Comparison of ENCODE assay signal across 8 mouse cellular contexts in genomic region chrX:151521786-151522522, GRCm38 (mm10). TPM values are rescaled to one million over a fixed set of nuclear protein-coding genes. Genes with fewer than 3 reads are reported as not detected.
DNase-seq lines count a peak whose midpoint lies in the region; ATAC-seq and TF ChIP-seq lines count a peak whose summit lies in the region.

No protein-coding gene starts in this region.

- peak overlapping the region; percentile 82 for H3K4me2 ChIP-seq in liver, postnatal 0 days (ENCODE audit: low read depth, low read length)
- peak overlapping the region; percentile 70 for H3K4me2 ChIP-seq in neural tube, embryonic 13.5 days

- no peak for TF ChIP-seq EP300 in liver, postnatal 0 days (IDR thresholded peaks at IDR 0.05; ENCODE audit: low read depth)

- WGBS in liver, postnatal 0 days (ENCODE audit: insufficient replicate concordance), result 23% methylated on average over 24 of the region's 25 CpGs
- 20% methylated on average over 25 of the region's 25 CpGs for WGBS in neural tube, embryonic 13.5 days

- peaks cover 5% of the 10 kb centered on the region; the same call in 1 of the 2 replicates for H3K36me3 ChIP-seq in liver, postnatal 0 days (replicated peaks; ENCODE audit: insufficient read depth, low read length)
- H3K36me3 ChIP-seq in neural tube, embryonic 13.5 days, result no peaks in the 10 kb centered on the region

- H3K27ac ChIP-seq in liver, postnatal 0 days (ENCODE audit: low read depth), result peak overlapping the region; percentile 51; the same call in 1 of the 2 replicates
- peak overlapping the region; percentile 97 for H3K27ac ChIP-seq in neural tube, embryonic 13.5 days (replicated peaks)

- H3K27me3 ChIP-seq in liver, postnatal 0 days (ENCODE audit: insufficient read depth, low read length), result no peaks in the 10 kb centered on the region
- no peaks in the 10 kb centered on the region for H3K27me3 ChIP-seq in neural tube, embryonic 13.5 days

- H3K9ac ChIP-seq in liver, postnatal 0 days (replicated peaks), result peak overlapping the region; percentile 85
- peak overlapping the region; percentile 82 for H3K9ac ChIP-seq in neural tube, embryonic 13.5 days

- H3K9me3 ChIP-seq in liver, postnatal 0 days (ENCODE audit: low read length), result no peaks in the 10 kb centered on the region
- no peaks in the 10 kb centered on the region for H3K9me3 ChIP-seq in neural tube, embryonic 13.5 days

- H3K4me1 ChIP-seq in liver, postnatal 0 days (ENCODE audit: insufficient read depth), result no peaks in the 10 kb centered on the region
- peaks cover 6% of the 10 kb centered on the region; the same call in 1 of the 2 replicates for H3K4me1 ChIP-seq in neural tube, embryonic 13.5 days (replicated peaks)

- DNase-seq in 3134 (ENCODE audit: extremely low read depth, insufficient read length, low spot score) (peak; percentile 46), ES-CJ7 (ENCODE audit: low read depth, low spot score) (peak; percentile 23)
- peak; percentile 34 for DNase-seq in cerebellum, adult 9-10 months
- peak; percentile 5 for DNase-seq in gastrocnemius, postnatal 14 days
- DNase-seq in kidney, adult 11 months, result peak; percentile 9
- peak; percentile 65 for DNase-seq in liver, postnatal 0 days

- peak overlapping the region; percentile 70 for H3K4me3 ChIP-seq in liver, postnatal 0 days (ENCODE audit: low read depth, low read length)
- peak overlapping the region; percentile 54 for H3K4me3 ChIP-seq in neural tube, embryonic 13.5 days

- no peak for ATAC-seq in liver, postnatal 0 days
- ATAC-seq in neural tube, embryonic 13.5 days (ENCODE audit: low read depth), result no peak
- no peak for ATAC-seq in monocyte, adult 5-6 weeks (replicated peaks; ENCODE audit: insufficient number of reproducible peaks, low FRiP score, low TSS enrichment, poor library complexity, severe bottlenecking)

- intact Hi-C loops in gastrocnemius, postnatal 14 days (cut with DNase I; ENCODE audit: low total_unique reads), result no loop called here

- TF ChIP-seq CTCF in liver, postnatal 0 days (IDR thresholded peaks at IDR 0.05; ENCODE audit: low read depth), result no peak

RNA-seq across cellular contexts. Expression of gene Phf8, which starts 1.5 kb away (rescaled TPM):
- 10 to 100 TPM in 1 of 2 experiments, 1 to 10 TPM in 1; 9.6 to 11.3 TPM for total RNA-seq in gastrocnemius, postnatal 14 days (2021)
- 3.7 and 4.6 TPM in 2 replicates for polyA plus RNA-seq in liver, postnatal 0 days (2015; fragmentation: Nextera tagmentation; extraction: Ambion mirVana)
- 18.2 and 22.9 TPM in 2 replicates for polyA plus RNA-seq in neural tube, embryonic 13.5 days (2015; fragmentation: Nextera tagmentation; extraction: Ambion mirVana)
- 28.9 to 57.7 TPM (median 43.1 TPM) in 3 replicates for total RNA-seq in monocyte, adult 5-6 weeks (2017)

Comparison
In these comparisons a context has a peak if more than half of its experiments do, and no peak if none do; other contexts are left out.
1. DNase-seq: peak in every context shown above with its lines; median percentile 65 in liver, postnatal 0 days; 46 in 3134; 34 in cerebellum, adult 9-10 months; 23 in ES-CJ7; 9 in kidney, adult 11 months; 5 in gastrocnemius, postnatal 14 days.